Mouse (Mus musculus) embryonic fibroblast, embryonic 13.5 days (primary cell): ENCODE data around the gene Slc27a5. TPM values are rescaled to one million over a fixed set of nuclear protein-coding genes. Genes with fewer than 3 reads are reported as not detected.

Experiments used
- H3K27ac ChIP-seq: 2 replicates; pipeline ENCODE4 v1.5.1; 2012; ENCODE audit warnings: low read length, control low read depth, inconsistent platforms; ENCODE audit not compliant: insufficient read depth
- H3K4me1 ChIP-seq: 2 replicates; pipeline ENCODE4 v1.6.1; 2011; ENCODE audit warnings: low read length; ENCODE audit not compliant: control insufficient read depth, insufficient read depth
- H3K4me3 ChIP-seq: 2 replicates; pipeline ENCODE4 v1.5.1; 2011; ENCODE audit warnings: mild to moderate bottlenecking, control low read depth, low read length; ENCODE audit not compliant: insufficient read depth
- CTCF ChIP-seq: IDR thresholded peaks from 2 replicates; pipeline ENCODE4 v1.5.1; 2011; ENCODE audit warnings: mild to moderate bottlenecking, control low read depth, low read length, moderate library complexity, borderline replicate concordance; ENCODE audit not compliant: insufficient read depth
- POLR2A ChIP-seq: IDR thresholded peaks from 2 replicates; pipeline ENCODE4 v1.6.1; 2011; ENCODE audit warnings: low read depth, mild to moderate bottlenecking, control low read depth, low read length, moderate library complexity
- polyA plus RNA-seq: library from polyadenylated mRNA; stranded (reverse); fragments of >200 nt; gene quantifications from 2 replicates; pipeline ENCODE4 v1.2.4, GENCODE M21; 2011; ENCODE audit warnings: low read depth; ENCODE audit not compliant: missing spikeins, insufficient read length

The Slc27a5 gene
- polyA plus RNA-seq, 1 experiment = not detected

GRCm38 (mm10) chr7:12966104-12966845, 31.7 kb downstream of the Slc27a5 start:
- Histone ChIP-seq H3K4me1 (peaks cover 5% of the 10 kb centered on the region; the same call in 1 of the 2 replicates), H3K4me3 (peak overlapping the region; percentile 72), H3K27ac (peak overlapping the region; percentile 82)
- TF ChIP-seq CTCF = no peak
- TF ChIP-seq POLR2A = no peak

DNA sequence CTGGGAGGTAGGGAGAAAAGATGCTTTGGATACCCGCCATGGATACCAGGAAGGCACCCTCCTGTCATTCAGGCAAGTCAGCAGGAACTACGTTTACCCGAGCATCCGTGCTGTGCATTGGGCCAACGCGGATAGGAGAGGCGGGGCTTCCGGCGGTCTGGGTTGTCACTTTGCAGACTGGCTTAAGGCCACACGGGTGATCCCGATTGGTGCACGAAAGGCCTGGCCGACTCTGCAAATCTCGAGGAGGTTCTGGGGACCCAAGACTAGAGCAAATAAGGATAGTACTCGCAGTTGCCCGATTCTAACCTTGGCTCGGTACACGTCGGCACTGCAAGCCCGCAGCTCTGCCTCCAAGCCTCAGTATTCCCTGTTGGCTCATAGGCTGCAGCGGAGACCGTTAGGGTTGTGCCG, 32.3 kb downstream of the Slc27a5 start, which contains the start of gene Zfp324:
TSS of gene Zfp324 (plus strand) at position 161 of the 414 bp plus-strand sequence.
- no peak for TF ChIP-seq CTCF
- TF ChIP-seq POLR2A = peak; percentile 87
- Histone ChIP-seq H3K4me1 (peaks cover 5% of the 10 kb centered on the region; the same call in 1 of the 2 replicates), H3K4me3 (peak within 1 kb of the TSS; percentile 72), H3K27ac (peak within 1 kb of the TSS; percentile 82)

DNA sequence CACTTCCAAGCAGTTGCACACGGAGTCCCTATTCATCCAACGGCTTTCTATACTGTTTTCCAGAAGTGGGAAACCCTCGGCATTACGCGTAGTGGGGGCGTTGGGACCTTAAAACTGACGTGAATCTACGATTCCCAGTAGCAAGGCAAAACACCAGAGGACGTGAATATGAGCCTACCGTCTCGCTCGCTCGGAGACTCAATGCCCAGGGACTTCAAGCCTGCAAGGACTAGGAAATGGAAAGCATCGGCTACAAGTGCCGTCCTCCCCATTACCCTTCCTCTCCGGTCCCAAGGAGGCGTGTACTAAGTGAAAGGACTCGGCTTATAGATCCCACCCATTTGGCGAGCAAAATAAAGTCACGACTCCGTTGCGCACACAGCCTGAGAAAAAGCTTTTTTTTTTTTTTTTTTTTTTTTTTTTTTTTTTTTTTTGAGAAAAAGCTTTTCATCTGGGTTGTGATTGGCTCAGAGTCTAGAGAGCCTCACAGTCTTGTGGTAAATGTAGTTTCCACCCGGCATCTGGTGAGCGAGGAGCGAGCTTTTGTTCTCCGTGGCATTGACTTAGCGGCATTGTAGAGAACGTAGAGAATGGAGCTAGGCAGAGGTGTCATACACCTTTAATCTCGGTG, 36.4 kb downstream of the Slc27a5 start:
- TF ChIP-seq POLR2A = peak; percentile 85
- no peak for TF ChIP-seq CTCF
- Histone ChIP-seq H3K27ac (peak overlapping the region; percentile 43), H3K4me3 (peak overlapping the region; percentile 43), H3K4me1 (no peaks in the 10 kb centered on the region)

DNA sequence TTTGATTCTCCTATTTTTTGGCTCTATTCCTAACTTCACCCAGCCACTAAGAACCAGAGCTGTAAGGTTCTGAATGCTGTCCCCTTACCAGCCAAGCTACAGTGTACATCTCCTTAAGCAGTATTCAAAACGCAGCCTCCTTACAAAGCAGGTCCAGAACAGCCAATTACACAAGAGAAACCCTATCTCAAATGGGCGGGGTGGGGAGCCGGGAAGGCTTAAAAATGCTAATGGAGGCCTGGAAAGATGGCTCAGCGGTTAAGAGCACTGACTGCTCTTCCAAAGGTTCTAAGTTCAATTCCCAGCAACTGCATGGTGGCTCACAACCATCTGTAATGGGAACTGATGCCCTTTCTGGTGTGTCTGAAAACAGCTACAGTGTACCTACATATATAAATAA, 38.3 kb downstream of the Slc27a5 start:
- TF ChIP-seq CTCF = no peak
- TF ChIP-seq POLR2A = no peak

GRCm38 (mm10) chr7:12958948-12959347, 39.0 kb downstream of the Slc27a5 start:
- Histone ChIP-seq H3K4me3 (no peak overlapping the region), H3K27ac (no peak overlapping the region), H3K4me1 (no peaks in the 10 kb centered on the region)
- TF ChIP-seq CTCF = no peak
- TF ChIP-seq POLR2A = no peak

More for the DNA sequence above, 38.3 kb downstream of the Slc27a5 start:
- H3K4me3 ChIP-seq = no peak overlapping the region
- H3K4me1 ChIP-seq = no peaks in the 10 kb centered on the region
- H3K27ac ChIP-seq = no peak overlapping the region

DNA sequence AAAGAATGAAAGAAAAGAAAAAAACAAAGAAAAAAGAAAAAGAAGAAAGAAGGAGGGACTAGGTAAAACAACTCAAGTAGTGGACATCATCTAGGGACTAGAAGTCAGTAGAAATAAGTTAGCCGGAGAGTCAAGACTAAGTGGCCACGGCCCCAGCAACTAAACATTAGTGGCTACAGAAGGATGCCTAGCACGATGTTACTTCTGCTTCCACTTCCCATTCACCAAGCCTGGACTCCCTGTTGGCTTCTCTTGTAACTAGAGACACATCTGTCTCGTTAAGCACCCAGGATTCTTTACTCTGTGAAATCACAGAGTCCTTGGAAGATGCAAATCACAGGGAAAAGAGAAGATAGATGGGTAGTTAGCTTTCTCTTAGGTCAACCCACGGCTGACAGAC, 40.5 kb downstream of the Slc27a5 start:
- TF ChIP-seq POLR2A (no peak), CTCF (no peak)
- H3K4me1 ChIP-seq = no peaks in the 10 kb centered on the region
- H3K27ac ChIP-seq = no peak overlapping the region
- no peak overlapping the region for H3K4me3 ChIP-seq

DNA sequence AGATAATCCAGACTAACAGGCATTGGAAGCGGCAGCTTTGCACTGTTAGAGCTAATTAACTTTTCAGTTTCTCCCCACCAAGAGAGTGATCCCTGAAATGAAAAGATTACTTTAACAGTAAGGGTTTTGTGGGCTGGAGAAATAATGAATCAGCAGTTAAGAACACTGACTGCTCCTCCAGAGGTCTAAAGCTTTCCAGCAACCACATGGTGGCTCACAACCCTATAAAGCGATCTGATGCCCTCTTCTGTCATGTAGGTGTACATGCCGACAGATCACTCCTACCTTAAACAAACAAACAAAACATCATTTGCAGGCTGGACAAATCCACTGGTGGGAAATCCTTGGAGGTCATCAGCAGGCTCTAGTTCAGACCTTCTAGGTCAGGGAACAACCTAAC, 43.1 kb downstream of the Slc27a5 start:
- H3K4me1 ChIP-seq = peaks cover 3% of the 10 kb centered on the region; the same call in 1 of the 2 replicates
- H3K27ac ChIP-seq = no peak overlapping the region; the same call in 1 of the 2 replicates
- no peak for TF ChIP-seq POLR2A
- no peak for TF ChIP-seq CTCF
- no peak overlapping the region for H3K4me3 ChIP-seq

DNA sequence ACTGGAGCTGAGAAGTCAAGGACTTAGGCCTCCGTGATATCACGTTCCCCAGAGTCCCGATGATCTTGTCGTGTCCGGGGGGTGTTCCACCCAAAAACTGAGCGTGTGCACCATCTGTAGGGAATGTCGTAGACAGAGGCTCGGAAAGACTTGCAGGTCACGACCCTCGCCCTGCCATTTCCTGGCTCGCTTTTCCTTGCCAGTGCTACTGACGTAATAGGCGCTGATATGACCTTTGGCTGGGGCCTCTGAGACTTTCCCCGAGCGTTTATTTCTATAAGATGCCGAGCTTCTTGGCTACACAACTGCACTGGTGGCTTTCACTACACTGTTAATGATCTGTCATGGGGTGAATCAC, 48.1 kb downstream of the Slc27a5 start:
- Histone ChIP-seq H3K4me1 (peaks cover 3% of the 10 kb centered on the region; the same call in 1 of the 2 replicates), H3K4me3 (peak overlapping the region; percentile 42), H3K27ac (peak overlapping the region; percentile 12; the same call in 1 of the 2 replicates)
- TF ChIP-seq POLR2A = no peak
- TF ChIP-seq CTCF = no peak

GRCm38 (mm10) chr7:12949032-12949871, 48.7 kb downstream of the Slc27a5 start:
- peak overlapping the region; percentile 12; the same call in 1 of the 2 replicates for H3K27ac ChIP-seq
- peaks cover 3% of the 10 kb centered on the region; the same call in 1 of the 2 replicates for H3K4me1 ChIP-seq
- TF ChIP-seq POLR2A (peak; percentile 90), CTCF (no peak)
- H3K4me3 ChIP-seq = peak overlapping the region; percentile 44

DNA sequence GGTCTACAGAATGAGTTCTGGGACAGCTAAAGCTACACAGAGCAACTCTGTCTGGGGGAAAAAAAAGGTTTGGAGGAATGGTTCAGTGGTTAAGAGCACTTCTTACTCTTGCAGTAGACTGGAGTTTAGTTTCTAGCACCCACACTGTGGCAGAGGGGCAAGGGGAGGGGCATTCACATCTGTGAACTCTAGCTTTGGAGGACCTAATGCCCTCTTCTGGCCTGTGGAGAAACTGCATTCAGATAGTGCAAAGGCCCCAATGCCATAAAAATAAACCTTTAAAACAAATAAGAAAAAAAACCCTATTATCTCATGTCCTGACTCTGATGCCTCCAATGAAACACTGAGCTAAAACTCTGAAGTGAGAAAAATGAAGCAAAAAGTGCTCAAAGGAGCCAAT, 54.5 kb downstream of the Slc27a5 start:
- Histone ChIP-seq H3K4me1 (no peaks in the 10 kb centered on the region), H3K4me3 (no peak overlapping the region), H3K27ac (no peak overlapping the region)
- TF ChIP-seq CTCF = no peak
